Mouse (Mus musculus) CH12.LX (cell line): Measurements from ENCODE around the gene Gid4.

Source experiments
- CHD1 ChIP-seq: IDR thresholded peaks from 2 replicates; pipeline ENCODE4 v1.6.1; 2012; ENCODE audit warnings: low read depth, low read length, improper control_type of control experiment, inconsistent platforms
- CTCF ChIP-seq, 2 experiments: IDR thresholded peaks in 1 of 2; conservative IDR thresholded peaks in 1 of 2; 2 replicates each; pipeline ENCODE4 v1.5.1; 2011 to 2012; ENCODE audit warnings: low read depth in 2 of 2, low read length in 2 of 2, improper control_type of control experiment in 1 of 2, inconsistent platforms in 1 of 2, mild to moderate bottlenecking in 1 of 2, moderate library complexity in 1 of 2
- GABPA ChIP-seq: IDR thresholded peaks from 2 replicates; pipeline ENCODE4 v1.6.1; 2012; ENCODE audit warnings: low read depth, low read length, improper control_type of control experiment, inconsistent platforms; ENCODE audit not compliant: insufficient replicate concordance
- MAX ChIP-seq: IDR thresholded peaks from 2 replicates; pipeline ENCODE4 v1.6.1; 2011; ENCODE audit warnings: low read length, improper control_type of control experiment
- POLR2A ChIP-seq: IDR thresholded peaks from 2 replicates; pipeline ENCODE4 v1.6.1; 2011; ENCODE audit warnings: low read depth, mild to moderate bottlenecking, improper control_type of control experiment, low read length
- USF1 ChIP-seq: IDR thresholded peaks from 2 replicates; pipeline ENCODE4 v1.6.1; 2014; ENCODE audit warnings: low read depth, mild to moderate bottlenecking, inconsistent platforms, low read length, improper control_type of control experiment
- ZKSCAN1 ChIP-seq: IDR thresholded peaks from 2 replicates; pipeline ENCODE4 v1.6.1; 2012; ENCODE audit warnings: low read depth, inconsistent platforms, low read length, improper control_type of control experiment, borderline replicate concordance
- ZNF384 ChIP-seq: IDR thresholded peaks from 2 replicates; pipeline ENCODE4 v1.6.1; 2012; ENCODE audit warnings: low read depth, low read length, improper control_type of control experiment, inconsistent platforms

- TF ChIP-seq CTCF (conservative IDR thresholded peaks at IDR 0.05 in 1 of 2, IDR thresholded peaks at IDR 0.05 in 1 of 2; ENCODE audit: low read depth in 2 of 2, low read length in 2 of 2) (0 out of 4 replicates have a peak, but pooled peaks of 1 of the 2 experiments have one; percentile 28), MAX (no peak), ZKSCAN1 (no peak), POLR2A (no peak), USF1 (no peak), GABPA (no peak), CHD1 (no peak), ZNF384 (peak; percentile 48; the same call in 1 of the 2 replicates)
These were observed 57.6 kb downstream of the Gid4 start for GRCm38 (mm10) chr11:60474534-60474933.
